Mouse (Mus musculus) granulocyte monocyte progenitor cell, adult 5-6 weeks (primary cell): ENCODE measurements around the gene Eef2kmt. TPM values are rescaled to one million over a fixed set of nuclear protein-coding genes. Genes with fewer than 3 reads are reported as not detected.
A peak's percentile ranks its signal among the peaks of the same experiment; 100 is the strongest.
"Not testable (repeated sequence)": the region's sequence is repeated elsewhere in the genome, so short reads cannot be mapped to it uniquely, and the experiment has no call there.

Experiments
- ATAC-seq: replicated peaks from 2 replicates; pipeline ENCODE4 v1.8.0; 2016; ENCODE audit warnings: mild to moderate bottlenecking, moderate TSS enrichment, inconsistent platforms; ENCODE audit not compliant: poor library complexity, severe bottlenecking
- total RNA-seq, 2 experiments: library from RNA; stranded (forward) in 1 of 2; stranded (reverse) in 1 of 2; fragments of 200-712, 200-1000 nt in 1 of 2; fragments of >200 nt in 1 of 2; fragmentation: Nextera tagmentation in 1 of 2; gene quantifications; 2 replicates each; pipeline ENCODE4 v1.2.3; 2014 to 2017

The Eef2kmt gene
- total RNA-seq (2014; fragmentation: Nextera tagmentation) = 28.8 and 49.0 TPM in 2 replicates
- 17.9 and 23.1 TPM in 2 replicates for total RNA-seq (2017)

DNA sequence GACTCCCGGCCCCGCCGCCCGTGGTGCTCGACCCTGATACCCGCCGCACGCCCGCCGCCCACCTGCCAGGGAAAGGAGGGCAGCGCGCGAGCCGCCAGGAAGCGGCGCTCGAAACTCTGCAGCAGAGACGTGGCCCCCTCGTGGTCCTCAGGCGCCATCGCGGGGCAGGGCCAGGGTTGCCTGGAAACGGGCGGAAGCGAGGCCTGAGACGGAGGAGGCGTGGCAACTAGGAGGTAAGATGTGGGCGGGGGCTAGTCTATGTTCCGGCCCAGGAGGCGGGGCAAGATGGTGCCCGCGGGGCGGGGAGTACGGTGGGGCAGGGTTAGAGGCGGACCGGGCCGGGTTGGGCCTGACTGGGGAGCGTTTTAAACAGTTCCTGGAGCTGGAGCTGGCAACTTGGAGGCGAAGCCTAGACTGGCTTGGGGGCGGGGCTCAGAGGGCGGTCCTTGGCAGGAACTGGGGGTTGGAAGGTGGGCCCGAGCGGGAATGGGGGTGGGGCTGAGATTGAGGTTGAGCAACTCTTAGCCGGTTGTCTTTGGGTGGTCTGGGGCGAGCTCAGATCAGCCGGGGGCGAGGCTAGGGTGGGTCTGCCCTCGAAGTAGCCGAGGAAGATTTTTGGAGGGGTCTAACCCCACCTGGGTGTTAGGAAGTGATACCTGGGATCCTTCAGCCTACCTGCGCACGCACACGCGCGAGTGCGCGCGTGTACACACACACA lies at the start of gene Eef2kmt:
Gene Eef2kmt (minus strand): TSS at position 205 of the 718 bp plus-strand sequence.
- ATAC-seq = peak; percentile 89

DNA sequence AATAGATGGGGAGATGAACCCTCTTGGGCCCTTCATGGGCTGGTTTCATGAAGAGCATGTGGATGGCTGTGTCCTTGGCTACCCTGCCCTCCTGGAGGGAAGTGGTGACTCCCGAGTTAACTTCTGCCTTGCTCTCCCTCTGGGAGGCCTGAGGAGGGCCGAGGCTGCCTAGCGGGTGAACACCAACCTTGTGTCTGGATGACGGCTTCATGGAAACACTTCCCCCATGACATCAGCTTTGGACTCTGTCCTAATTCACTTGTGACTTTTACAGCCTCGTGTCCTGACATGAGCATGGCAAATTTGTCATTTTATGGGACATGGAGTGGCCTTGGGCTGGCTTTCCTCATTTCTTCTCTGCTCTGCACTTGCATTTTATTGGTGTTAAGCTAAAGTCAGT lies 39.5 kb upstream of the Eef2kmt start:
- no peak for ATAC-seq

DNA sequence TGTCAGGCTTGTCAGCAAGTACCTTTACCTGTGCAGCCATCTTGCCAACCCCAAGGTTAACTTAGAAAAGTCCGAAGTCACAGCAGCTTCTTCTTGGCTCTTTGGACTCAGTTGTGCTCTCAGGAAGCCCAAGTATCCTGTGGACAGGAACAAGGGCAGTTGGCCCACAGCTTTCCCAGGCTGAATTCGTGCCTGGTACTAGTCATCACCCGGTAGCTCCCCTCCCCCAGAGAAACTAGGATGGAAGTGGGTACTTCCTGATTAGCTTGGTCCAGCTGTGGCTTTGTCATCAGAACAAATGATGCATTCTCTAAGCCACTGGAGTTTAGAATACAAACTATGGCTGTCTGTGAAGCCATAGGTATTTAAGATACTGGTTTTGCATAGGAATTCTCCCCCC lies 29.6 kb upstream of the Eef2kmt start:
- no peak for ATAC-seq

DNA sequence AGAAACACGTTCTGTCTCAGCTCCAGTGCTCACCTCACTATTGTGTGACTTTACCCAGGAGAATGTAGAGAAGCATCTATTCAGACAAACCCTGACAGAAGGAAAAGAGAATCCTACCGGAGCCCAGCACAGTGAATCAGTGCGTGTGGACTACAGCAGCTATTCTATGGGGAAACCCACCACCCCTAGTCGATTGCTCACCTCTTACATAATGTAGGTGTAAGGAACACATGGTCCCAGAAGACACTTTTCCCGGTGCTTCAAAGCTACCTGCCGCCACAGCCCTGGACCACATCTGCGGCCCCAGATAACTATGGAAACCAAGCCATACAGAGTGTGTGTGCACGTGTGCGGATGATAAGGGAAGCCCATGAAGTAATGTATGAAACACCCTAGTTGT lies 26.9 kb upstream of the Eef2kmt start:
- ATAC-seq = no peak

DNA sequence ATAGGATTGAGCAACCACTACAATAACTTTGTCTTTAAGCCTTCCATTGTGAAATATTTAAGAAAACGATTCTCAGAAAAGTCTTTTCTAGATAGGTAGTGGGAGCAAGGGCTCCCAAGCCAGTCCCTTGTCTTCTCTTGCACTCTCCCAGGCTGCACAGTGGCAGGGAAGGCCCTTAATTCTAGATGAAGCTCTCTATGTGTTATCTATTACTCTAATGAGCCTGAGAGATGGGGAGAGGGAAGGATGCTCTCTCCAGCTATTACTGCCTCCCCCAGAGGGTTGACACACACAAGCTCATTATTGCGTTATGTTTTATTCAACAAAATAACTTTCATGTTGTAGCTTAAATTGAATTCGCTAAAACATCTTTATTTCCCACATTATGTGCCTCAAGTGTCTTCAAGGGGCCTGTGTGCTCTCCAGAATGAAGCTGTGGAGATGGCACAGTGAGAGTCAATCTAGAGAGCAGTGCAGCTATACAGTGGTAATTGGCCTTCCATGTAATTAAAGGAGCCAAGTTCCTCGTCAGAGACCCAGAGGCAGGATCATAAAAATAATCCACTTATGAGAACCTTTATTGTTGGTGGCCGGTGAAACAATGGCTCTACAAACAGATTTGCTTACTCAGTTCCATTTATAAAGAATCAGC lies 23.9 kb upstream of the Eef2kmt start:
- no peak for ATAC-seq

DNA sequence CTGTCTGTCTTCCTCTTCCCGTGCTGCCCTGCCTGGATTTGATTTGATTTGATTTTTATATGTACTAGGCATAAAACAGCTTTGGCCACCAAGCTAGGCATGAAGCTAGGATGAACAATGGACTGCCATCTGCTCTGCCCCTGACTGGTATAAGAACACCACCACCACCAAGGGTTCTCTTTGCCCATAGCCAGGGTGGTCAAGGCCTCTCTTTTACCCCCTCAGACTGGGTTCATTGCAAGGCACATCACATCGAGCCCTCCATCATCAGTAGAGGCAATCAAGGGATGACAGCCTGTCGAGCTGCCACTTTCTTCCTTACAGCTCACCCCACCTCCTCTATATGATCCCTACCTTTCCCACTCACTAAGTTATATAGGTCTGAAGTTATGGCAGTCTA lies 16.6 kb upstream of the Eef2kmt start:
- ATAC-seq = no peak

DNA sequence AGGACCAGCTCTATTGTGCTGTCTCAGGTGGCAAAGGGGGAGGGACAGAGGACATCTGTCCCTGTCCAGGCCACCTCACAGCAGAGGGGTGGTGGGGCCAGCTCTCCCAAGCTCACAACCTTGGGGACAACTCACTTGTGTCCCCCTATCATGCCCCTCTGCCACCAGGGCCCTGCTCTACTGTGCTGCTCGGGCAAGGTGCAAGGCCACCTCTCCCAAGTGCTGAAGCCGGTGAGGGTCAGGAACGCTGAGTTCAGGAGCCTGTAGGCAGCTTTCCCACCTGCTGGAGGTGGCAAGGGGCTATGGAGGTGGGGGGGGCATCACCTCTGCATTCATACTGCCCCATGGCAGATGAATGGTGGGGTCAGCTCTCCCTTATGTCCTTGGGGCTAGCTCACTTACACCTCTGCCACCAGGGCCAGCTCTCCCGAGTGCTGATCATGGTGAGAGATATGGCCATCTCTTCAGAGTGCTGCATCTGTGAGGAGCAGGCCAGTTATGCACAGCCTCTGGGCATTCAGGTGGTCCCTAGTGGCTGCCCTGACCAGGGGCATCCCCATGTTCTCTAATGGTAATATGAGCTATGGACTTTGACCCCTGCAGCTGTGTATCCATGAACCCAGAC lies 15.7 kb upstream of the Eef2kmt start:
- no peak for ATAC-seq

DNA sequence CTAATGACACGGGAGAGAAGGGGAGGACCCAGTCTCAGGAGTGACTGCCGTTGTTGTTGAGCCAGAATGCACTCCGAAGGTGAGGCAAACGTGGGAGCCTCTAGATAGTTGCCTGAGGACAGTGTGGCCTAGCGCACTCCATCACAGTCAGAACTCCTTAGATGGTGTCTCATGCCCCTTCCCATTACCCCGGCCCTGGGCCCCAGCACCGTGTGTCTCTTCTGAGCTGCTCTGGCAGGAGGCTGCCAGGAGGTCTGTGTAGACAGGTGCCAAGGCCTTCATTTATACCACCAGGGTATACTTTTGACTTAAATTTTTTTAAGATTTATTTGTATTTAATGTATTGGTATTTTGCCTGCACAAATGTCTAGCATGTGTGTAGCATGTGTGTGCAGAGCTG lies 8.1 kb upstream of the Eef2kmt start:
- no peak for ATAC-seq

DNA sequence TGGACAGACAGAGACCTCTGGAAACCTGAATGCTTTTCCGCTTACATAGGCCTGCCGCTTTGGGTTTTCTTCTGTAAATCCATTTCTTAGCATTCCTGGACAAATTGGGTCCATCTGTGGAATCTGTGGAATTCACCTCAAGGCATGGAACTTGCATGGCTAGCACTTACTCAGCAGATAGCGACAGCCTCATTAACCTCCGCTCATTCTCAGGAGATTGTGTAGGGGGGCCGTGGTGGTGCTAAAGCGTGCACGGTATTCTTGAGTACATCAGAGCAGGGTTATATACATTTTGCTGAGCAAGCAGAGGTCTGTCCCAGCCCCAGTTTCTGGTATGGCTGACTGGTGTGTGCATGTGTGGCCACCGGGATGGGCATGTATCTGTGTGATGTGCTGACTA lies 7.4 kb upstream of the Eef2kmt start:
- no peak for ATAC-seq

DNA sequence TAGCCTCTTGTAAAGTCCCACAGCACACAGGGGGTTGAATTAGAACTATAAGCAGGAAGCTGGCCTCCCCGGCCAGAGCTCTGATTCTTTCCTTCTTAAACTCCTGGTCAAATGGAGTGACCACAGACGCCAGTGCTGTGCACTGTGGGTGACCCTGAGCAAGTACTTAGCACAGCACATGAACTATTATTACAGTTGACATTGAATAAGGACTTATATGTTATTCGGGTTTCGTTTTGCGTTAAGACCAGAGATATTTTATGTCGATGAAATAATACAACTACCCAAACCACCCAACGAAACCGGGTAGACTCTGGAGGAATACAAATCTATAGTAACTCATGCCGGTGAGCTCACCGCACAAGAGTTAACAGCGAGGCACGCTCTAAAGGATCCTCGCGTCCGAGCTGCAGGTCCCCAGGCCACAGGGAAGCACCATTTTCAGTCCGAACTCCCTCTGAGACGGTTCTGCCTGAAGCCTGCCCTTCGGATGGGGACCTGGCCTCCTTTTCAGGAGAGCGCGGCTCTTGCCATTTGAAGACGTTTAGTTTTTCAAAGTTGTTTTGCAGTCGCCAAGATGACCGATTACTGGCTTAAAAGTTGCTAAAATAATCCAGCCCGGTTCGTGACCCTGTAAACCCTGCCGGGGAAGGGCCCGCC lies 572 bp downstream of the Eef2kmt start:
- no peak for ATAC-seq

DNA sequence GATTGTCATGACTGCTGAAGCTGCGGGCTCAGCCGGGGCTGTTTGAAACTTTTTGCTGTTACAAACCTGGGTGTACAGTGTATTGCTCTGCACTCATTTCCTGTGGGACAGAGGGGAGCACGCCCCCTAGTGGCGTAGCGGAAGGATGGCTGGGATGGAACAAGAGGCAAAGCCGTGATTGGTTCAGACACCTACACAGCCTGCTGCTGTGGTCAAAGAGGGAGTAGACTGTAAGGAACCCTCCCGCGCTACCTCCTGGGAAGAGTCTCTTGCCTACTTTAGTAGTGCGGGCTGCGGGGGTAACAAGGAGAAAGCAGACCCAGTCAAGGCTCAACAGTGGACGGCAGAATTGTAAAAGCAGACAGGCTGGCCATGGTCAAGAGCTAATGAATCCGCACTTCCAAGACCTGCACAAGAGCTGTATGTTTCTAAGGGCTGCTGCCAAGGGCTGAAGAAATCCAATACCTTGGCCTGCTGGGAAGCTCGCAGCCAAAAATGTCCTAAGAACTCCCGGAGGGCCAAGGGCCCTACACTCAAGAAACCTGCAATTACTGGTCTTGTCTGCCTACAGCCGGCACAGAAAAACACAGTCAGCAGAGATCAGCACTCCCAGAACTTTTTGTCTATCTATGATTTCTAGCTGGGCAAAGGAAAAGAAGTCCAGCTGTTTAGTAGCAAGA lies 1.3 kb downstream of the Eef2kmt start:
- peak; percentile 75 for ATAC-seq

DNA sequence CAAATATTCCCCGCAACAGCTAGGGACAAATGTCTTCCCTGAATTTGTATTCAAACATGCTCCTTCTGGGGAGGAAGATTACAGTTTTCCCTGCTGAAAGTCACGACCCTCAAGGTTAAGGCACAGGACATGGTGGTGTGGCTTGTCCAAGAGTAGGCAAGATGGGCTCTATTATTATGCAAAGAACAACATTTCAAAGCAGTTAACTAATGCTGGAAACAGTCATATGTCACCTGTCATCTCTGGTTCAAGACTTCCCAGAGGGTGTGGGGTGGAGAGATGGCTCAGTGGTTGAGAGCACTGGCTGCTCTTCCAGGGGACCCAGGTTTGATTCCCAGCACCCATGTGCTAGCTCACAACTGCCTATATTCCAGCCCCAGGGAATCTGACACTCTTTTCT lies 3.5 kb downstream of the Eef2kmt start:
- ATAC-seq = no peak

DNA sequence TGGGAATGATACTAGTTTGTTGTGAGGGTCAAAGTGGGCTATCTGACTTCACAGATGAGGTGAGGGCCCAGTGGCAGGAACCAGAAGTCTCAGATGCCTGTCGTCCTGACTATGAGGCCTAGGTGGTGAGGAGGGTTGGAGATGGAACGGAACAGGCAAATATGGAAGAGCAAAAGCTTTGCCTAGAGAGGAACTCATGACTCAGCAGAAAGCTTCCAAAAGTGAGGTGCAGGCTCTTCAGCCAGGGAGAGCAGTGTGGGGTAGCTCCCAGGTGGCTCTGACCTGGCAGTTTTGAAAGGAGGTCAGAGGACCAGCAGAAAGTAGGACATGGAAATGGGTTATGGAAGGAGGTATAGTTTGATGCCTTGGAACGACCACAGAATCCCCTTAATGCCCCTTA lies 4.9 kb downstream of the Eef2kmt start:
- no peak for ATAC-seq

DNA sequence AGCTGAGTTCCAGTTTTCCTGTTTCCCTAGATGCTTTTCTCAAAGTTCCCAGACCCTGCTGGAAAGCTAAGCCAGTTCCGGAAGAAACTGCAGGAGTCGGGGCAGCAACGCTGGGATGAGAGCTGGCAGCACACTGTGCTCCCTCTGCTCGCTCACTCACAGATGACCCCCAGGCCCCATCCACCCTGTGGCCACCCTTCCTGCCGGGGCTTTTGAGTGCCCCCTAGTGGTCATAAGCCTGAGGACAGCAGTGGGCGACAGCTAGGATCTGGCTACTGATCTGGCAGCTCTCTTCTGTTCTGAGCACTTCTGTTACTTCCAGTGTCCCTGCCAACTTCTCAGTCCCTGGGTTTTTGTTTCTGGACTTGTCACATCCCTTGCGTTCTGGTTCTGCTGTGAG lies 11.4 kb downstream of the Eef2kmt start:
- peak; percentile 84 for ATAC-seq

DNA sequence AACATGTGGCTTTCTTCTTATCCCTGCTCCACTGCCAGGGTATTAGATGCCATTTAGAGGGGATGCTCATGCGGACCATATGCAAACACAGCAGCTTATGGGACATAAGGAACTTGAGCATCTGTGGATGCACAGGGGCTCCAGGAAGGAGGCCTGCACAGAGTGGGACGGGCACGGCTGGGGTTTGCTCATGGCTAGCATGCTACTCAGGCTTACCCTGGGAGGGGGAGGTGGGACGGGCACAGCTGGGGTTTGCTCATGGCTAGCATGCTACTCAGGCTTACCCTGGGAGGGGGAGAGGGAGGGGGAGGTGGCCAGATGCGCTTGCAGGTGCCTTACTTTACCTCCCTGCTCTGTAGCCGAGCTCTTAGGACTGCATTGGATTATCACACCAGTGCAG lies 12.9 kb downstream of the Eef2kmt start:
- no peak for ATAC-seq

DNA sequence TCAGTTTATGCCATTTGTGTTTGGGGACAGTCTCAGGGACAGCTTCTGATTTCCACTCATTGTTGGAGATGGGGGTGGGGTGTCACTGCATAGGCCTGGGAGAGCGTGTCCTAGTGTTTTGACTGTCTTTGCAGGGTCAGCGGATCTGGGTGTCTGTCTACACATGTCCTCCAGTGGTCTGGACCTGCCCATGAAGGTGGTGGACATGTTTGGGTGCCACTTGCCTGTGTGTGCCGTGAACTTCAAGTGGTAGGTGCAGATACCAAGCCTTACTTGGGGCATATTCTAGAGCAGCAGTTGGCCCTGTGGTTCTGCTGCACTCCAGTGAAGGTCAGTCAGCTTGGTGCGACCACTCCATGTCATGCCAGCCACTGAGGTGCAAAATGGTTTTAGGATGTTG lies 13.4 kb downstream of the Eef2kmt start:
- no peak for ATAC-seq

DNA sequence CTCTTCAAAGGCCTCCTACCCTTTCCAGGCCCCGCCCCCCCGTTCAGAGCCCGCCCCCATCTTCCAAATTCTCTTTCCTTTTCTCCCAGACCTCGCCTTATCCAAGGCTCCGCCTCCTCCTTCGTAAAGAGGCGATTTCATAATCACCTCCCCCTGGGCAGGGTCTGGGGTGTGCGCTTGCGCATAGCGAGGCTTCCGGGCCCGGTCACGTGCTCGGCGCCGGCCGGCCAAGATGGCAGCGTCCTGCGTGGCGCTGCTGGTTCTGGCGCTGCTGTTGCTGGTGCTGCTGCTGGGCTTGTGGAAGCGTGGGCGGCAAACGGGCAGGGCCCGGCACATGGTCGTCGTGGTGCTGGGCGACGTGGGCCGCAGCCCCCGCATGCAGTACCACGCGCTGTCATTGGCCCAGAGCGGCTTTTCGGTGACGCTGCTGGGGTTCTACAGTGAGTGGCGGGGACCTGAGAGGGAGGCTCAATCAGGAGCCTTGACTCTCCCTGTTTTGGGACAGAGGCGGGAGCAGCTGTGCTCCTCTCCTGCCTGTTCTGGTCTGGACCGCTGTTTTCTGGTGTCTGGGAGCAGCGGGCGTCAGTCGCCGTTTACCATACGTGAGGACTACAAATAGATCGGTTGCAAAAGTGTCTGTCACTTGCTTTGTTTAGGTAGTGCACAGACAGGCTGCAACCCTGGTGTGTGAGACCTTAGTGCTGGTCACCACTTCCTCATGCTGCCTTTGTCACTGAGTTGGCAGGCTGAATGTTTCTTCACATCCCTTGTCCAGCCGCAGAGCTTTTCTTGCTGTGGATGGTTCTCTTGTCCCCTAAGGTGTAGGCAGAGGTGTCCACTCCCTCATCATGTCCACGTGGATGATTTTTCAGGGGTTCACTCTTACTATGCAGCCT lies 22.1 kb downstream of the Eef2kmt start, which contains the start of gene Alg1:
Gene Alg1 (plus strand): TSS at position 204 of the 896 bp plus-strand sequence.
- ATAC-seq = peak; percentile 87

DNA sequence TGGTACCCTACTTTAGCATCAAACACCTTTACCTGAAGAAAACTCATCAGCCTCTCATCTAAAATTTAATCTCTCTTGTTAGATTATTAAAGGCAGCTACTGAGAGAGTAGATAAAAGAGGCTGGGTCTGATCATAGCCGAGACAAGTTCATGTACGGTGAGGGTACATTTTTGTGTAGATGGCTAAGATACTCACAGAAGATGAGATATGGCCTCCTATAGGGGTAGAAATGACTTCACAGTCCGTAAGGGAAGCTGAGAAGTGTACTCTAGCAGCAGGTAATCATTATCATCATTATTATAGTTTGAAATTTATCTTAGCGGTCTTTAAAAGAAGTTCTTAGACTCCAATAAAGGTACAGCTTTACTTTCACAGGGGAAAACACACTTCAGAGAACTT lies 22.8 kb downstream of the Eef2kmt start:
- ATAC-seq = no peak

DNA sequence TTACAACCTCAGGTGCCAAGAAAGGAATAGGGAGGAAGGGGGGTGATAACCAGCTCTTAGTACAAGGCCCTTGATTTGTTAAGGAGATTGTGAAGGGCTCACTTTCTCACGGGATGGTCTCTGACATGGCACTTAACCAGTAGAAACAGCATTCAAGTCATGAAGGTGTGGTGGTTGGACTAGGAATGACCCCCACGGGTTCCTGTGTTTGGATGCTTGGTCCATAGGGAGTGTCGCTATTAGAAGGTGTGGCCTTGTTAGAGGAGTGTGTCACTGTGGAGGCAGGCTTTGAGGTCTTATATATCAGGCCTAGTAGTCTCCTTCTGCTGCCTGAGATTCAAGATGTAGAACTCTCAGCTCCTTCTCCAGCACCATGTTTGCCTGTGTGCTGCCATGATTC lies 27.7 kb downstream of the Eef2kmt start:
- ATAC-seq = not testable (repeated sequence)
